Mouse (Mus musculus) megakaryocyte progenitor cell, adult 5-6 weeks (primary cell): ENCODE data around the gene Cnst. TPM values are rescaled to one million over a fixed set of nuclear protein-coding genes. Genes with fewer than 3 reads are reported as not detected.
A peak's percentile ranks its signal among the peaks of the same experiment; 100 is the strongest.

Source experiments
- ATAC-seq: replicated peaks from 2 replicates; pipeline ENCODE4 v1.8.0; 2016; ENCODE audit warnings: mild to moderate bottlenecking, moderate TSS enrichment, inconsistent platforms; ENCODE audit not compliant: poor library complexity
- total RNA-seq, 2 experiments: library from RNA; stranded (forward) in 1 of 2; stranded (reverse) in 1 of 2; fragments of 157-497, 149-512 nt in 1 of 2; fragments of 200-1000 nt in 1 of 2; gene quantifications; 2 replicates each; pipeline versions ENCODE4 v1.2.3 to v1.2.4; 2015 to 2017

Gene Cnst
- total RNA-seq (2015) (8.3 and 13.0 TPM in 2 replicates), total RNA-seq (2017) (14.2 and 15.8 TPM in 2 replicates)

DNA sequence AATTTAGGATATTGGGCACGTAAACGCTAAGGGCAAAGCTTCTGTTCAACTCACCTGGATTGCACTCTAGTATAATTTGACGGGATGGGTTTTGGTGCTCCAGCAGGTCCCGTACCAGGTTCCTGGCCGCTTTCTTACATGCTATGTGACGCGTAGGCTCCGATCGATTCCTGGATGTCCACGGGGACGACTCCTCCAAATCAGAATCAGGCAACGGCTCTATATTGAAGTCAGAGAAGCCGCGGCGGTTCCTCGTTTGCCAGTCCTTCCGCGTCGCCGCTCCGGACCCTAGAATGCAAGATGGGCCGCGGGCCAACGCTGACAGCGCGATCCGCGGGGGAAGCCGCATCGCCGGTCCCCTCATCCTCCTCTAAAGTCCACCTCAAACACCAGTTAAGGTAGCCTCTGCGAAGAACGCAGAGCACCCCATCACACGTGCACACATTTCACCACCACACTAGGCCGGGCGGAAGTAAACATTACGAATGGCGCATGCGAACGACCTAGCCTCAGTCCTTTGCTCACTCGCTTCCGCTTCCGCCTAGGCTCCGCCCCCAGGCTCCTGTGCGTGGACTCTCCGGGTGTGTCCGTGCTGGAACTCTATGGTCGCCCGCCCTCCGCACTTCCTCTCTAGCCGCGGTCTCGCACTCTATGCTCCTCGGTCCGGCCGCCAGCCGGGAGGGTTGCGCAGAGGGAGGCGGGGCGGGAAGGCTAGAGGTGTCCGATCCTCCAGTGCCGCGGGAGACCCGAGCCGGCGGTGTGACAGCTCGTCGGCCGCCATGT lies at the start of gene Cnst, which contains the start of gene Tfb2m:
Gene Cnst, plus strand, starts transcription at position 603 of the 783 bp plus-strand sequence.
Gene Tfb2m, minus strand, starts transcription at position 500 of the 783 bp plus-strand sequence.
- peak; percentile 92 for ATAC-seq

DNA sequence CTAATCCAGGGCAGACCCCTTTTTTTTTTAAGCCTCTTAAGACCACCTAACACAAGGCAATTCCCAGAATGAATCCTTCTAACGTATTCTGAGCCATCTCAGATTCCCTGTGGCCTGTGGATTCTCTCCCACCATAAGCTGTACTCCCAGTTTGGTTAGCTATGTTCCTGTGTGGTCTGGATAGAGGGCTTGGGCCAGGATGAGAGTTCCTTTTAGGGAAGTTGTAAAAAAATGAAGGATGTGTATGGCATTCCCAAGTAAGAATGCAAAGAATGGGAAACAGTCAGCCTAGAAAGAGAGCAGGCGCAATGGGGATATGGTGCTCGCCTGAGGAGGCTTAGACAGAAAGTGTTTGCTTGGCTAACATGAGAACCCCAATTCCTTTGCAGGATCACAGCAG lies 46.9 kb upstream of the Cnst start:
- no peak for ATAC-seq

GRCm38 (mm10) chr1:179502565-179502964 lies 43.6 kb upstream of the Cnst start:
- ATAC-seq: peak; percentile 72

GRCm38 (mm10) chr1:179506530-179507315 lies 39.4 kb upstream of the Cnst start:
- ATAC-seq: peak; percentile 85

GRCm38 (mm10) chr1:179510546-179511340 lies 35.4 kb upstream of the Cnst start:
- ATAC-seq: no peak

DNA sequence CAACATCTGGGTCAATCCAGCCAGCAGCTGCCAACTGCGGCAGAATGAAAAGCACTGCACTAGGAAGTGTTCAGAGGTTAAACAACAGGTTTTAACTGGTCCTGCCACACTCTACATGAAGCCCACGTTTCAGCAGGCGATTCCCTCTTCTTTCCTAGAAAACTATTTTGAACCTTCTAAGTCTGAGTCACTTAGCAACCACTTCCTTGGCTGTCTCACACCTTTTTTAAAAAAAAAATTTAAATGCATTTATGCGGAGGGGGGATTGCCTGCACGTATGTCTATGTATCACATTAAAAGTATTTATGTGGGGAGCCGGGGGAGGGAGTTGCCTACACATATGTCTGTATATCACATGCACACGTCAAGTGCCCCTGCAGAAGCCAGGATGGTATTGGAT lies 34.3 kb upstream of the Cnst start:
- no peak for ATAC-seq

GRCm38 (mm10) chr1:179516941-179517712 lies 29.0 kb upstream of the Cnst start:
- ATAC-seq: peak; percentile 64

DNA sequence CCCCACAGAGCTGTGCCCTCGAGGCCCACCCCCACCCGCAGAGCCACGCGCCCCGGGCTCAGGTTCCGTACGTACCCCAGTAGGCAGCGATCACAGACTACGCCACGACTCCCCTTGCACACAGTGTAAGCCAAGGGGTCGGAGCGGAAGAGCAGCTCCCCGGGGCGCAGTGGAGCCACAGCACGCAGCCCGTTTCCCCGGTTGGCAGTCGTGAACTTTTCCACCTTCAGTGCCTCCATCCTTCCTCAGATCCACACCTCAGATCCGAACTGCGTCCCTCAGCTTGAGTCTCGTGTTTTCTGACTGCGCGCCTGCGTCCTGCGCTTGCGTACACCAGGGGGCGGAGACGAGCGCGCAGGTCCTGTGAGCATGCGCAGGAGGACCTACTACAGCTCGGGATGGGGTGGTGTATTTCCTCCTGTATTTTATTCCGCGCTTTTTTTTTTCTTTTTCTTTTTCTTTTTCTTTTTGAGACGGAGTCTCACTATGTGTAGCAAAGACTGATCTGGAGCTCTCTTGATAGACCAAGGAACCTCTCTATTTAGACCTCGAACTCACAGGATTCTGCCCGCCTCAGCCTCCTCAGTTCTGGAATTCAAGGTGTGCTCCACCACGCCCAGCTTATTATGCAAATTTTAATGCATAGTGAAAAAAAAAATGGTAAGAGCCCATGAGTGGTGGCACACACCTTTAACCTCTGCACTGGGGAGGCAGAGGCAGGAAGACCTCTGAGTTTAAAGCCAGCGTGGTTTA lies 28.3 kb upstream of the Cnst start, which contains the start of gene Smyd3:
Gene Smyd3, minus strand, starts transcription at position 329 of the 753 bp plus-strand sequence.
- peak; percentile 91 for ATAC-seq

DNA sequence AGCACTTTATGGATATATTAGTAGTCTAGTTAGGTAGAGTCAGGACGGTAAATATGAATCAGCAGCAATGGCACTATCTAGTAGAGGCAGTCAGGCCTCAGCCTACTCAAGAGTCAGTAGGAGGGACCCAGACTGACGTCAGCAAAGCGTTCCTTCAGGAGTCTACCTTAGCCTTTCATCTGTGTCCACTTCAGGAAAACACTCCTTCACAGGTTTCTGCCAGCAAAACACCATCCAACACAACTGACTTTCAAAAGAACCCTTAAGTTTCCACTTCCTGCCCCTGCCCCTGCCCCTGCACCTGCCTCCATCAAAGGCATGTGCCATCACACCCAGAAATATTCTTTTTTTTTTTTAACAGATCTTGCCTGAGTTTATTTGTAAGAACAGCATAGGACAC lies 26.3 kb upstream of the Cnst start:
- ATAC-seq: no peak

GRCm38 (mm10) chr1:179539054-179539453 lies 7.1 kb upstream of the Cnst start:
- ATAC-seq: no peak

DNA sequence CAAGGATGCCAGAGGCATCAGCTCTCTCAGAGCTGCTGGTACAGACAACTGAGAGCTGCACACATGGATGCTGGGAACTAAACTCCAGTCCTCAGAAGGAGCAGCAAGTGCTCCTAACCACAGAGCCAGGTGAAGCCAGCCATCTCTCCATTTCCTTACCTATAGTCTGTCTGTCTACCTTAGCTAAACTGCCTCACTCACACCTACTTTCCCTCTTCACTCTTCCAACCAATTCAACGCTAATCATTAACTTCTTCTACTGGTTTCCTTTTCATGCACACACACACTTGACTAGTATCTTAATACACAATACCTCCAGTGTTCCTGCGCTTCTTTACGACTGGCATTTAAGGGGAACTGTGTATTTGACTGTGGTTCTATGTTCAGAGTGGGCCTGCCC lies 6.3 kb upstream of the Cnst start:
- ATAC-seq: no peak

- peak; percentile 27; the same call in 1 of the 2 replicates for ATAC-seq
These were observed 4.7 kb upstream of the Cnst start for GRCm38 (mm10) chr1:179541502-179541901.

GRCm38 (mm10) chr1:179546551-179546917 lies 364 bp downstream of the Cnst start:
- peak; percentile 43 for ATAC-seq

DNA sequence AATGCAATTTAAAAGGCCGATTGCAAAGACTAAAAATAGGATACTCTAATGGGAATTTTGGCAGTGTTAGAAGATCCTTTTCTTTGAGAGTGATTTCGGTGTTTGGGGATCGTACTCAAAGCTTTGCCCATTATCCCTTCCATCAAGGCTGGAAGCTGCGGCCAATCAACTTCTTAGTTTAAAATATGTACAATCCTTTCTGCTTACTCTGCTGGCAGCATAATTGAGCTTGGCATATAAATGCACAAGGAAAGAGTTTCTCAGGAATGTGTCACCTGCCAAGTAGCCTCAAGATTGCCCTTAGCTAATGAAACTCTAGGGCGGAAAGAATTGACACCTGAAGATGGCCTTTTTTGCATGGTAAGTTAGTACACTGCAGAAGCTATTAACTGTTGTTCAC lies 1.0 kb downstream of the Cnst start:
- ATAC-seq: no peak

DNA sequence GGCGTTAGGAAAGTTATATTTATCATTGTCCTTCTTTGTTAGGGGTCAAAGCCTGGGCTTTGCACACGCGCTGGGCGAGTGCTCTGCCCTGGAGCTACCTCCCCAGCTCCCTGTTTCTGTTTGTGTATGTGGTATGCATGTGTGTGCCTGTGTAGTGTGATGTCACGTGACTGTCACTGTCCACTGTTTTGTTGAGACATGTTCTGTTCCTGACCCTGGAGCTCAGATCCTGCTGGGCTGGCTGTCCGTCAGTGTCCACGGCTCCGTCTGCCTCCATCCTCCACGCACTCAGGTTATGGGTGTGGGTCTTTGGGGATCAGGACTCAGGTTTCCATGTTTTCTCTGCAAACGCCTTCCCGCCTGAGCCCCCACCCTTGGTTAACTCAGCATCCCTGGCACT lies 2.0 kb downstream of the Cnst start:
- no peak for ATAC-seq

- ATAC-seq: no peak
These were observed 3.0 kb downstream of the Cnst start for GRCm38 (mm10) chr1:179548996-179549752.

DNA sequence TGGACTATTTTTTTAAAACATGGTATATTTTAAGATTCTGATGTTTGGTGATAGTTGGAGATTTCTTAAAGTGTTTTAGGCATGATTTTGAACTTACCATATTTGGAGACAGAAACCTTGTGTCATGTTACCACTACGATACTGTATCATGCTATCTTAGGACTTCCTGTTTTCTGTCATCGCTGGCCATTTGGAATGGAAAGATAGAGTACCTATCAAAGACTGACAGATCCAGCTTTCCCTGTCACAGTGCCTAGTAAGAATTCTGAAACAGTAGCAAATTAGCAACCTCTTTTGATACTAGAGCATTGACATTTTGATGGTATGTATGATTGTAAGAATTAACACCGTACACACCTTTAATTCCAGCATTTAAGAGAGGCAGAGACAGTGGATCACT lies 5.2 kb downstream of the Cnst start:
- ATAC-seq: peak; percentile 65

DNA sequence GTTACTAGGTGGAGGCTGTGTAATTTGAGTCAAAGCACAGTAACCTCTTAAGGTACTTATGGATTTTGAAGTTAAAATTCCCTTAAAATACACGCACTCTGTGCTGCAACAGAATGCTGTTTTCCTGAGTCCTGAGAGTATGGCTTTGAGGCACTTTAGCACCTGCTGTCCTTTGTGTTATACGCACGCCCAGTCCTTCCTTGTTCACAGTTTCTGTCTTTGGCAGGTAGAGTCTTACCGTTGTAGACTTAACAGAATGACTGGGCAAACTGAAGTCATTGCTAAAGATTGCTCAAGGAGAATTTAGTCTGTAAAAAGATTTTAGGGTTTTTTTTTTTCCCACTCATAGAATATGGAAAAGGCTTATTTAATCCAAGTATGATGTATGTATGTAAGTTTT lies 5.8 kb downstream of the Cnst start:
- ATAC-seq: no peak

DNA sequence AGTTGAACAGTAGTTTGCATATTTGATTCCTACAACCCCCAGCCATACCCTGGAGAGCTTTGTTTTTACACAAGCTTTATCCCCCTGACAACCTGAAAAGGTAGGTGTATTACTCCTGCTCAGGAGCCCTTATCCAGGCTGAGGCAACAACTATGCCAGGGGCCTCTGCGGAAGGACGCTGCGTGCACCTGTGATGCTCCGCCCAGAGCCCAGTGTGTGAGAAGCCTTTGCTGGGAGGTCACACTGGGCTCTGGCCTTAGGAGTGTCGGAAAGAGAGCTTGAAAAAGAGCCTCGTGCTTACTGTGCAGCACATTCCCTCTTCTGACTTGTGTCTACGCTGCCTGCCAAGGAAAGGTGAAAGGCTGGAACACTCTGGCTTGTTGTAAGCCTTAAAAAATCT lies 6.6 kb downstream of the Cnst start:
- no peak for ATAC-seq
